Mouse (Mus musculus) lung, postnatal 0 days (tissue): ENCODE results near the gene Cdc14b.

Experiments used
- CTCF ChIP-seq: IDR thresholded peaks from 2 replicates; pipeline ENCODE4 v1.5.1; 2016; ENCODE audit warnings: antibody characterized with exemption, mild to moderate bottlenecking
- EP300 ChIP-seq: IDR thresholded peaks from 2 replicates; pipeline ENCODE4 v1.6.1; 2016; ENCODE audit warnings: antibody characterized with exemption, mild to moderate bottlenecking, control low read depth

GRCm38 (mm10) chr13:64309036-64309435 lies 33.9 kb upstream of the Cdc14b start:
- TF ChIP-seq CTCF: peak; percentile 36; the same call in 1 of the 2 replicates
- TF ChIP-seq EP300: no peak
